Mouse (Mus musculus) c-Kit-positive CD71-negative TER-119-negative erythroid progenitor cells, embryonic 14.5 days (primary cell): ENCODE data around the gene 1700013H16Rik.
A peak's percentile ranks its signal among the peaks of the same experiment; 100 is the strongest.
"Not testable (repeated sequence)": the region's sequence is repeated elsewhere in the genome, so short reads cannot be mapped to it uniquely, and the experiment has no call there.

Experiments
- DNase-seq: peaks from one replicate; pipeline ENCODE4 v3.0.0-alpha.2; 2013; ENCODE audit warnings: low read depth

Gene 1700013H16Rik

DNA sequence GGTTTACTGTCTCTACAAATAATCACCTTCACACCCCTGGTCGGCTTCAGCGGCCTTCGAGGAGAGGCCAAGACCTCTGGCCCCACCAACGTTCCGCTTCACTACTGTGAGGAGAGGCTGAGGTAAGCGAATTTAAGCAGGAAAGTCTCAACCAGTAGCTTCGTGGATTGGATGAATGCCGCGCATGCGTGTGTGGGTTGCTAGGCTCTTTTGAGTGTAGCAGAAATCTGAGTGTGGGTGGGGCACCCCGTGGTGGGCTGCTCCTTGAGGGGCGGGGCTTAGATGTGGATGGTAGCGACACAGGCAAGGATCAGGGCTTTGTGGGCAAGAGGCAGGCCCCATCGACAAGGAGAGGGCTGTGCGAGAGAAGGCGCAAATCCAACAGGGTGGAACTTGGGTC, at the start of gene 1700013H16Rik:
Gene 1700013H16Rik, minus strand, starts transcription at position 96 of the 400 bp plus-strand sequence.
- no peak for DNase-seq

DNA sequence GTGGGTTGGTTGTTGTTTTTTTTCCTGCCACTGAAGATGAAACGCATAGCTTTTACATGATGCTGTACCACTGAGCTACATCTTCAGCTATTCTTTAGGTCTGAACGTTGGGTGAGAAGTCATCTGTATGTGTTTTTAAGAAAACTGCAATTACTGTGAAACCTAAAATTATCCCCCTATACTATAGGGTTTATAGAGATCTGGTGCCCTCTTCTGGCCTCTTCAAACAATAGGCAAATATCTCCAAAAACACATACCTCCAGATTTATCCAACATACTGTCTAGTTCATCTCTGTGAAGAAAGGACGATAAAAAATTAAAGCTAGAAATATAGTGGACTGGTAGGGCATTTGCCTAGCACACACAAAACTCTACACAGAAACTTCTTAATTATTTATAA, 41.4 kb upstream of the 1700013H16Rik start:
- DNase-seq = peak; percentile 1

DNA sequence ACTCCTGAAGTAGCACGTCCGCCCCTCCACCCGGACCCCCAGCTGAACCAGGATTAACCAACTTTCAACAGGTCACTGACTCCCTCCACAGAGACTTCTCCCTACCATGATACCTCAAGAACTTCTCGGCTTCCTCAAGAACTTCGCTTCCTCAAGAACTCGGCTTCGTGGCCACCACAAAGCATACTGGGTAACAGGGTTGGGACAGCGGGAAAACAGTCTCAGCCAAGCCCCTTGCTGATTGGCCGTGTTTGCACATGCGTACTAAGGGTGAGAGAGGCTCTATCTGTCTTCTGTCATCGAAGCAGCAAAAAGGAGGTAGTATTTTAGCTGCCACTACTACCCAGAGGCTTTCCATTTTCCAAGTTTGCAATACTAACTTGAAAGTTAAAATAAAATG, 39.9 kb upstream of the 1700013H16Rik start, which contains the start of gene Xlr:
Gene Xlr, minus strand, starts transcription at position 188 of the 400 bp plus-strand sequence.
- not testable (repeated sequence) for DNase-seq

DNA sequence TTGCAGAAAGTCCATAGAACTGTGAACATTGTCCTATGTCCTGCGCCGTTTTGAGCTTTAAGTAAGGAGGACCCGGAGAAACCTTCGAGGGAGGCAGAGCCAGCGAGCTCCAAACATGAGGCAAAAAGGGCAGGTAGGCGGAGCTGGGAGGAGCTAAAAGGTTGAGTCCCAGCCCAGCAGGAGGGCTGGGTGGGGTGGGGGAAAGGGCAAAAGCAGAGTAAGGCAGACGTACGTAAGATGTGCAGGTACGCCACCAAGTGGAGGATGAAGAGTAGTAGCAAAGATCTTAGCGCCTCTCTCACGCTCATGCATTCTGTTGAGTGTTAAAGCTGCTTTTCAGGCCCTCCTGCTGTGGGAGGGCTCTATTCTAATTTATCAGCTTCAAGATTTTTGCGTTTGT, 18.6 kb upstream of the 1700013H16Rik start, which contains the start of gene Zfp36l3:
Gene Zfp36l3, minus strand, starts transcription at position 119 of the 400 bp plus-strand sequence.
- DNase-seq = no peak

DNA sequence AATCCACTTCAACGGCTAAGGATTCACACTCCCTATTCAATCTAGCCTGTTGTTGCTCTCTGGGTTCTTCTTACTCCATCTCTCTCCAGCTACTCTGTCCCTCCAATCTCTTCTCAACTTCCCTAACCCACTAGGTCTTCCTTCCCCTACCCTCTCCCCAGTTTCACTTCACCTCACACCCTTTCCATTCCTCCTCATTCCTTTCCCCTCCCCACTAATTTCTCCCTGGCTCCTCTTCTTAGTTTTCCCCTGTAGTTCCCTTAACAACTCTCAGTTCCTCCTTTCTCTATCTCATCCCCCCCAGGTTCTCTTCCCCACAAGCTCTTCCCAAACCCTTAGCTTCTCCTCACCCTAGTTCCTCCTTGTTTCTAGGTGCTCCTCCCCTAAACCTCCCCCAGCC, 4.8 kb downstream of the 1700013H16Rik start:
- no peak for DNase-seq

DNA sequence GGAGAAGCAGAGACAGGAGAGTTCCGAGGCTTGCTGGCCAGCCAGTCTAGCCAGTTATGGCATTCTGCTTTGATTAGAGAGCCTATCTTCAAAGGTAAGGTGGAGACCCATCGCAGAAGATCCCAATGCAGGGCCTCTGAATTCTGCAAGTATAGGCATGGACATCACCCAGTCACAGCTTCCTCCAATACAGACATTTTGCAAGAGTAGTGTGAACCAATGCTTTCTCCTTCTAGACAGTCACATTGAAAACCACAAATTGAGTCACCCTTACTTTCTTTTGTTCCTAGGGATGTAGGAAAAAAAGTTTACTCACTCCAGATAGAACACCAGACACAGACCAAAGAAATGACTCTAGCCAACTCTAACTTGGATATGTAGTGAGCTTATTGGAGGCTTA, 28.7 kb downstream of the 1700013H16Rik start:
- DNase-seq = no peak

DNA sequence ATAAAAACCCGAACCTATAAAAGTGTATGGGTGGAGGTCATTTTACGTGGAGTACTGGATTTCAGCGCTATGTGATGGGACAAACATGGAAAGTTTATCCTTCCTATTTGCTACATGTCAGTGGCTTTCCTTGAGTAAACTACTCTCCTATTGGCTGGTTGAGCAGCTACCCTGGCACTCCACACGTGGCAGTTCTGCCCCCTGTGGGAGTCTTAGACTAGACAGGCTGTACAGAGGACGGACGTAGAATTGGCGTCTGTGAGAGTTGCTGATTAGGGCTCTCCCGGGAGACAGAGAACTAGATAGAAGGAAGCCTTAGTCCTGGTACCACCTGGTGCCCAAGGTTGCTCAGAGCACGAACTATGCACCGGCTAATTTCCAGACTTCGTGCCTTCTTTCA, 33.0 kb downstream of the 1700013H16Rik start, which contains the start of gene 4930502E18Rik:
Gene 4930502E18Rik, plus strand, starts transcription at position 231 of the 400 bp plus-strand sequence.
- no peak for DNase-seq

DNA sequence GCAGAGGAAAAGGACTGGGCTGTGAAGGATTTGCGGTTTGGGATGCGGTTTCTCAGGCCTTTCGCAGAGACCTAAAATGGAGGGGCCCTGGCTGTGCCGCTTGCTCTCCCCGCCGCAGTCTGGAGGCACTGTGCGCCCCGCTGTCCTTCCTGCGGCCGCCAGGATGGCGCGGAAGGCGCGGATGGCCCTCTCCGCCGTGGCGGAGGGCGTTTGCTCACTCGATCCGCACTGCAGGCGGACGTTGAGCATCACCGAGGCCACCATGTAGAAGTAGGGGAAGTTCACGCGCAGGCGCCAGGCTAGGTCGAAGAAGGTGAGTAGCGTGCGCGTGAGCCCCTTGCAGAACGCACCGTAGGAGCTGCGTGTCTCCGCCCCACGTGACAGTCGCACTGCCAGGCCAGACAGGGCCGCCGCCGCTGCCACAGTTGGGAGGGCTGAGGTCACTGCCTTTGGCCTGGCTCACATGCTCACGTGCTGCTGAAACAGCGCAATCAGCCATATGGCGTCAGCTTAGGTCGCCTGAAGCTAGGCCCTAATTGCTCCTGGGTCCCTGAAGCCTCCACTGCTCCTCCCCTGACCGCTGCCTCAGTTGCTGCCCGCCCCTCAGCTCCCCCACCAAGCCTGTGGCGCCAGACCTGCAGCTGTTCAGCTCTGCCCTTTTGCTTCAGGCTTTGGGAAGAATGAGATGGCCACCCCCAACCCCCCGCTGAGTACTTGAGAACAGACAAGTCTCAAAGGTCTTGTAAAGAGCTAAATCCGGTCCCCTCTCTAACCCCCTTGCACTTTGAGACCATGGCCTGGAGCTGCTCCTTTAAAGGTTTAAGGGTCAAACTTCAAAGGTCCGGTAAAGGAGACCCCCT, 41.1 kb downstream of the 1700013H16Rik start:
- no peak for DNase-seq

DNA sequence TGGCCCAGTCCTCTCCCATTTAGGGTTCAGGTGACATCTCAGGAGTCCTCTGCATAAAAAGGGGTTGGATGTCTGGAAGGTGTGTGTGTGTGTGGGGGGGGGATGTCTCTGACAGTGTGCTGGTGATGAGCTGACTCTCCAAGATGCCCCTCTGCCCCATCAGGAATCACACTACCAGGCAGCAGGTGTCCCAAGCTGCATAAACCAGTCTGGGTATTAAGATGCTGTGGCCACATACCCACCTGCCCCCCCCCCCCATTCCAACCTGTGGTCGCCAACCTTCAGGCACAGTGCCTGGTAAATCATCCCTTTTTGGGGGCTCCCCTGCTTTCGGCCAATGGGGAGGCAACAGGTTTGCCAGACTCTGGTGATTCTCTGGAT, 41.7 kb downstream of the 1700013H16Rik start:
- no peak for DNase-seq

DNA sequence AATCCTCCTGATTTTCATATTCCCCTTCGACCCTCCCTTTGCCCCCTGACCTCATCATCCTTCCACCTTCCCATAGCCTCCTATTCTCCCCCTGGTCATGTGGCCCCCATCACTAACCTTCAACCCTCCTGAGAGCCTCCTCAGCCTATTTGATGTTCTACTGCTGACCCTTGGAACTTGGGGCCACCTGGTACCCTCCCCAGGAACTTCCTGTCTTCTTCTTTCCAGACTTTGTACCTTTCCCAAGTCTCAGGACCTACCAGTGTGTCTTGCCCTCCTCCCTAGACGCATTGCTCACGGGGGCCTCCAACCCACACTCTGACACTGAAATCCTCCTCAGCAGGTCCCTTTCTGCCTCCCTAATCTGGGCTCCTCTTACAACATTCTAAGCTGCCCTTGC, 55.0 kb downstream of the 1700013H16Rik start:
- DNase-seq = no peak

DNA sequence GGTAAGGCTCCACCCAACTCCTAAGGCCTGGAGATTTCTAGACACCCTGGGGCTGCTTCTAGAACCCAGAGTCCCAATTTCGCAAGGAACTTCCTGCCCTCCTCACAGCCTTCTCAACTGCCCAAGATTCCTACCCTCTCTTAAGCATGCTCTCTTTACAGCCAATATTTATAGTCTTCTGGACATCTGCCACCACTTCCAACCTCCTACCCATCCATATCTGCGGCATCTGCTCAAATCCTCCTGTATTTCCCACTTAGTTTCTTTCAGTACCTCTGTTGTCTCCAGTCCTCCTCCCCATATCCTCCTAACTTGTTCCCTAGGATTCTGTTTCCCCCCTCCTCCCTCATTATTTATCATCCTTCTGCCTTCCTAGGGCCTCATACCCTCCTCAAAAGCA, 58.4 kb downstream of the 1700013H16Rik start:
- no peak for DNase-seq

DNA sequence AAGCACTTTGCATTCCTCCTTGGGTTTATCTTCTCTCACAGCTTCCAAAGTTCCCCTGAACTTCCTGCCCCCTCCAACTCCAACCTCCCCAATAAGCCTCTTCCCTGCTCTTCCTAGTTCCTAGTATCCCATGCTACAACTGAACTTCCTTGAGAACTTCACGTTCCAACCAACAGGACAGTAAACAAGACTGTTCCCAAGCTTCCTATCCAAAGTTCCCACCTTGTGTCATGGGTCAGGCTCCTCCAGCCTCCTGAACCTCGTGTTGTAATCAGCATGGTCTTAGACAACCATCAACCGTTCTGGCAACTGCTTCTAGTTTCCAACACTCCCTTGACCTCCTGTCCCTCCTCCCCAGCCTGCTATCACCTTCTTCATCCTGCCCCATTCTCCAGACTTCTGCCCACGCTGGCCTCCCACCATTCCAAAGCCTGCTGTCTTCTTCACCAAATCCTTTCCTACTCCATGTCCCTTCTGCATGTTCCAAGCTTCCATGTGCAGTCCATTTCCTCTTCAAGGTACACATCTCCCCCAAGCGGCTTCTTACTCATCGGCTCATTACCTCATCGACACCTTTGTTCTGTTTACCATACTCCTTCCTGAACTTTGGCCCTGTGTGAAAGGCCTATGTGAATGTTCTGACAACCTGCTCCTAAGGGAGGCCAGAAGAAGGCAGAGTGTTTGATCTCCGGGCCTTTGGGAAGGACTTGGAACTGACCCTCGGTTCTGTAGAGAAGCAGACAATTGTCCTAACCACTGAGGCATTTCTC, 63.4 kb downstream of the 1700013H16Rik start:
- DNase-seq = no peak

DNA sequence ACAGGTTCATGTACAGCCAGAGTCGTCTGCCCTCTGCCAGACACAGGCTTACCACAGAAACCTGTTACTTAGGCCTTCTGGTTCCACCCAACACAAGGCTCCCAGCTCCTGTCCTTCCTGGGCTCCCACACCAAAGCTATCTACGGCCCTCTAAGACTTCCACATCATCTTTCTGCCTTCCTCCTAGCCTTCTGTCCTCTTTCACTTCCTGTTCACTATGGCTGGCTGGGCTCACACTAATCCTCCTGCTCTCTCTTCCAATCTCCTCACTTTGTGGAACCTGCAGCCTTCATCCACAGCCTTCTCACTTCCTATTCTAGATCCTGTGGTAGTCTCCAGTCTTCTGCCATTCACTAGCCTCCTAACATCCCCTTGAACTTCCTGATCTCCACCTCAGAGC, 64.5 kb downstream of the 1700013H16Rik start:
- DNase-seq = no peak
